In the genomic region with DNA sequence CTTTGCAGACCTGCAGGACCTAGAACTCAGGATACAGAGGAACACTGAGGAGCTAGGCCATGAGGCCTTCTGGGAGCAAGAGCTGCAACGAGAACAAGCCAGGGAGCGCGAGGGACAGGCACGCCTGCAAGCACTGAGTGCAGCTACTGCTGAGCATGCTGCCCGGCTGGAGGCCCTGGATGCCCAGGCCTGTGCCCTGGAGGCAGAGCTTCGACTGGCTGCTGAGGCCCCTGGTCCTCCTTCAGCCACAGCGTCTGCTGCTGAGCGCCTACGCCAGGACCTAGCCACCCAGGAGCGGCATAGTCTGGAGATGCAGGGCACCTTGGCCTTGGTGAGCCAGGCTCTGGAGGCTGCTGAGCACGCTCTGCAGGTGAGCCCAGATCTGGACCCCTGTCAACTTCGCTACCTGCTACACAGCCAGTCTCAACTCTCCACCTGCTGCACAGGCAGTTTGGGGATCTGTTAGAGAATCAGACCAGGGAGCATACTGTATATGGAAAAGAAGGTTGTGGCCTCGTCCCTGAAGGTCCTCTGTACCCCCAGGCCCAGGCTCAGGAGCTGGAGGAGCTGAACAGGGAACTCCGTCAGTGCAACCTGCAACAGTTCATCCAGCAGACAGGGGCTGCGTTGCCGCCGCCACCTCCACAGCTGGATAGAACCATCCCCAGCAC, we compare ENCODE assay signal across 11 mouse cellular contexts. TPM values are rescaled to one million over a fixed set of nuclear protein-coding genes. Genes with fewer than 3 reads are reported as not detected.
DNase-seq lines count a peak whose midpoint lies in the region; ATAC-seq and TF ChIP-seq lines count a peak whose summit lies in the region.
"Had no signal": no experiment of that assay in that cellular context is flagged by ENCODE, and none has a peak within 500 bp of the region (broad histone marks: within the 10 kb centered on the region; RNA-seq: fewer than 3 reads in every experiment).

No protein-coding gene starts in this region.

- H3K4me2 ChIP-seq in lung, embryonic 15.5 days: peak overlapping the region; percentile 97
- no peak overlapping the region for H3K4me2 ChIP-seq in hindbrain, embryonic 13.5 days
- H3K4me2 ChIP-seq in myocyte (ENCODE audit: low read depth): peak overlapping the region; percentile 85

- H3K27ac ChIP-seq in heart, embryonic 10.5 days: 0 out of 2 replicates have a peak overlapping the region, but pooled peaks have one; percentile 12
- no peak overlapping the region; the same call in 1 of the 2 replicates for H3K27ac ChIP-seq in lung, embryonic 15.5 days
- no peak overlapping the region for H3K27ac ChIP-seq in hindbrain, embryonic 13.5 days
- H3K27ac ChIP-seq: left cerebral cortex, adult 2 months; midbrain, embryonic 12.5 days had no signal

- TF ChIP-seq POLR2A in myocyte (IDR thresholded peaks at IDR 0.05; ENCODE audit: insufficient read length, low read depth): peak; percentile 6

- no peaks in the 10 kb centered on the region for H3K9me3 ChIP-seq in heart, embryonic 10.5 days
- no peaks in the 10 kb centered on the region for H3K9me3 ChIP-seq in lung, embryonic 15.5 days
- no peaks in the 10 kb centered on the region for H3K9me3 ChIP-seq in hindbrain, embryonic 13.5 days
- H3K9me3 ChIP-seq: midbrain, embryonic 12.5 days had no signal

- H3K4me1 ChIP-seq in heart, embryonic 10.5 days: peaks cover 67% of the 10 kb centered on the region
- peaks cover 39% of the 10 kb centered on the region for H3K4me1 ChIP-seq in lung, embryonic 15.5 days
- peaks cover 46% of the 10 kb centered on the region for H3K4me1 ChIP-seq in hindbrain, embryonic 13.5 days (replicated peaks)

- peak overlapping the region; percentile 61; the same call in 1 of the 2 replicates for H3K9ac ChIP-seq in lung, embryonic 15.5 days
- peak overlapping the region; percentile 26; the same call in 1 of the 2 replicates for H3K9ac ChIP-seq in hindbrain, embryonic 13.5 days

- H3K27me3 ChIP-seq in heart, embryonic 10.5 days (ENCODE audit: insufficient read depth, poor library complexity, severe bottlenecking): 0 out of 2 replicates have a peak, but pooled peaks cover 3% of the 10 kb centered on the region
- no peaks in the 10 kb centered on the region for H3K27me3 ChIP-seq in lung, embryonic 15.5 days
- no peaks in the 10 kb centered on the region for H3K27me3 ChIP-seq in hindbrain, embryonic 13.5 days
- H3K27me3 ChIP-seq in myocyte (ENCODE audit: control insufficient read depth, insufficient read depth, insufficient read length): peaks cover 12% of the 10 kb centered on the region
- H3K27me3 ChIP-seq: midbrain, embryonic 12.5 days had no signal

- H3K36me3 ChIP-seq in heart, embryonic 10.5 days: peaks cover 24% of the 10 kb centered on the region
- no peaks in the 10 kb centered on the region for H3K36me3 ChIP-seq in lung, embryonic 15.5 days
- H3K36me3 ChIP-seq in hindbrain, embryonic 13.5 days: peaks cover 18% of the 10 kb centered on the region
- no peaks in the 10 kb centered on the region for H3K36me3 ChIP-seq in myocyte (ENCODE audit: control insufficient read depth, insufficient read depth)

- ATAC-seq in lung, embryonic 15.5 days (ENCODE audit: borderline replicate concordance, extremely low read depth, low FRiP score, low TSS enrichment): no peak
- no peak for ATAC-seq in hindbrain, embryonic 13.5 days (ENCODE audit: low FRiP score)
- no peak for ATAC-seq in megakaryocyte-erythroid progenitor cell, adult 5-6 weeks (replicated peaks; ENCODE audit: low FRiP score, low TSS enrichment, poor library complexity, severe bottlenecking)

- 89% methylated on average over 17 of the region's 17 CpGs for WGBS in heart, embryonic 10.5 days
- 87% methylated on average over 17 of the region's 17 CpGs for WGBS in lung, embryonic 15.5 days
- WGBS in hindbrain, embryonic 13.5 days: 94% methylated on average over 17 of the region's 17 CpGs

- peak overlapping the region; percentile 75; the same call in 1 of the 2 replicates for H3K4me3 ChIP-seq in heart, embryonic 10.5 days
- peak overlapping the region; percentile 67 for H3K4me3 ChIP-seq in lung, embryonic 15.5 days
- H3K4me3 ChIP-seq in hindbrain, embryonic 13.5 days: no peak overlapping the region
- H3K4me3 ChIP-seq in myocyte: peak overlapping the region; percentile 39
- H3K4me3 ChIP-seq: left cerebral cortex, adult 2 months had no signal

- peak overlapping the region; percentile 14 for H3ac ChIP-seq in myocyte (ENCODE audit: control insufficient read depth, insufficient read length)

- peaks cover 18% of the 10 kb centered on the region for H3K79me2 ChIP-seq in myocyte (ENCODE audit: control insufficient read depth, insufficient read depth)

- DNase-seq in heart, embryonic 10.5 days (ENCODE audit: low spot score): no peak
- no peak for DNase-seq in heart, postnatal 4 days
- DNase-seq in lung, adult 18-20 months: no peak
- no peak for DNase-seq in layer of hippocampus, adult 9-11 months

TF ChIP-seq in myocyte, 11 proteins besides CTCF, POLR2A, EP300 and RAD21:
- TF ChIP-seq POLR2AphosphoS2 (IDR thresholded peaks at IDR 0.05; ENCODE audit: insufficient read length, low read depth): peak; percentile 78
- no peak for TF ChIP-seq MYOG (IDR thresholded peaks at IDR 0.05; ENCODE audit: control insufficient read depth in 1 of 3, insufficient read depth in 1 of 3, insufficient read length in 2 of 3, low read depth in 2 of 3)
TF ChIP-seq in myocyte: peak in this region for 1.

RNA-seq across cellular contexts. Expression of a gene that starts 1.8 kb away (rescaled TPM):
- 22.6 and 41.4 TPM in 2 replicates for polyA plus RNA-seq in heart, embryonic 10.5 days (2016; fragmentation: Nextera tagmentation; extraction: Ambion mirVana)
- 1 to 10 TPM; 4.1 to 6.1 TPM for total RNA-seq in heart, postnatal 4 days (2021)
- polyA plus RNA-seq in lung, embryonic 15.5 days (2015; fragmentation: Nextera tagmentation; extraction: Ambion mirVana): 59.7 and 62.6 TPM in 2 replicates
- polyA plus RNA-seq in hindbrain, embryonic 13.5 days (2015; fragmentation: Nextera tagmentation; extraction: Ambion mirVana): 27.4 and 32.9 TPM in 2 replicates
- 54.5 TPM for polyA plus RNA-seq in myocyte (2012; fragmentation: generic; extraction: Trizol)
- 3.1 and 6.4 TPM in 2 replicates for total RNA-seq in megakaryocyte-erythroid progenitor cell, adult 5-6 weeks (2014; fragmentation: Nextera tagmentation)
- total RNA-seq in megakaryocyte-erythroid progenitor cell, adult 5-6 weeks (2017): 3.4 and 4.6 TPM in 2 replicates

RNA-seq across cellular contexts. Expression of a gene that starts 3.6 kb away (rescaled TPM):
- 1.4 and 2.1 TPM in 2 replicates for polyA plus RNA-seq in heart, embryonic 10.5 days (2016; fragmentation: Nextera tagmentation; extraction: Ambion mirVana)
- not detected for total RNA-seq in heart, postnatal 4 days (2021)
- polyA plus RNA-seq in lung, embryonic 15.5 days (2015; fragmentation: Nextera tagmentation; extraction: Ambion mirVana): 1.1 and 1.3 TPM in 2 replicates
- 1.2 and 1.8 TPM in 2 replicates for polyA plus RNA-seq in hindbrain, embryonic 13.5 days (2015; fragmentation: Nextera tagmentation; extraction: Ambion mirVana)
- polyA plus RNA-seq in myocyte (2012; fragmentation: generic; extraction: Trizol): 0.10 TPM
- total RNA-seq in megakaryocyte-erythroid progenitor cell, adult 5-6 weeks (2014; fragmentation: Nextera tagmentation): not detected in 2 replicates
- total RNA-seq in megakaryocyte-erythroid progenitor cell, adult 5-6 weeks (2017): not detected in 2 replicates
- total RNA-seq: hematopoietic stem cell, adult 5-6 weeks; left cerebral cortex, adult 2 months had no signal

RNA-seq across cellular contexts. Expression of a gene that starts 11.1 kb away (rescaled TPM):
- polyA plus RNA-seq in heart, embryonic 10.5 days (2016; fragmentation: Nextera tagmentation; extraction: Ambion mirVana): 73.5 and 84.7 TPM in 2 replicates
- total RNA-seq in heart, postnatal 4 days (2021): 10 to 100 TPM; 44.3 to 52.2 TPM
- polyA plus RNA-seq in lung, embryonic 15.5 days (2015; fragmentation: Nextera tagmentation; extraction: Ambion mirVana): 71.8 and 71.9 TPM in 2 replicates
- 77.1 and 78.9 TPM in 2 replicates for polyA plus RNA-seq in hindbrain, embryonic 13.5 days (2015; fragmentation: Nextera tagmentation; extraction: Ambion mirVana)
- 44.5 TPM for polyA plus RNA-seq in myocyte (2012; fragmentation: generic; extraction: Trizol)
- 114 and 119 TPM in 2 replicates for total RNA-seq in megakaryocyte-erythroid progenitor cell, adult 5-6 weeks (2014; fragmentation: Nextera tagmentation)
- 53.9 and 79.3 TPM in 2 replicates for total RNA-seq in megakaryocyte-erythroid progenitor cell, adult 5-6 weeks (2017)

RNA-seq across cellular contexts. Expression of a gene that starts 23.5 kb away (rescaled TPM):
- 3.3 and 6.7 TPM in 2 replicates for polyA plus RNA-seq in heart, embryonic 10.5 days (2016; fragmentation: Nextera tagmentation; extraction: Ambion mirVana)
- total RNA-seq in heart, postnatal 4 days (2021): 1 to 10 TPM; 4.3 to 4.5 TPM
- 5.8 and 6.9 TPM in 2 replicates for polyA plus RNA-seq in lung, embryonic 15.5 days (2015; fragmentation: Nextera tagmentation; extraction: Ambion mirVana)
- 10.3 and 11.2 TPM in 2 replicates for polyA plus RNA-seq in hindbrain, embryonic 13.5 days (2015; fragmentation: Nextera tagmentation; extraction: Ambion mirVana)
- polyA plus RNA-seq in myocyte (2012; fragmentation: generic; extraction: Trizol): 1.1 TPM
- 4.3 and 6.1 TPM in 2 replicates for total RNA-seq in megakaryocyte-erythroid progenitor cell, adult 5-6 weeks (2014; fragmentation: Nextera tagmentation)
- 0.28 and 0.88 TPM in 2 replicates for total RNA-seq in megakaryocyte-erythroid progenitor cell, adult 5-6 weeks (2017)

RNA-seq across cellular contexts. Expression of a gene that starts 23.7 kb away (rescaled TPM):
- polyA plus RNA-seq in heart, embryonic 10.5 days (2016; fragmentation: Nextera tagmentation; extraction: Ambion mirVana): 89.6 and 92.6 TPM in 2 replicates
- total RNA-seq in heart, postnatal 4 days (2021): 100 to 1,000 TPM; 105 to 119 TPM
- polyA plus RNA-seq in lung, embryonic 15.5 days (2015; fragmentation: Nextera tagmentation; extraction: Ambion mirVana): 99.9 and 102 TPM in 2 replicates
- 109 and 118 TPM in 2 replicates for polyA plus RNA-seq in hindbrain, embryonic 13.5 days (2015; fragmentation: Nextera tagmentation; extraction: Ambion mirVana)
- 215 TPM for polyA plus RNA-seq in myocyte (2012; fragmentation: generic; extraction: Trizol)
- 73.1 and 108 TPM in 2 replicates for total RNA-seq in megakaryocyte-erythroid progenitor cell, adult 5-6 weeks (2014; fragmentation: Nextera tagmentation)
- total RNA-seq in megakaryocyte-erythroid progenitor cell, adult 5-6 weeks (2017): 30.1 and 48.6 TPM in 2 replicates
